Mouse (Mus musculus): ENCODE results near the gene Fam178b. TPM values are rescaled to one million over a fixed set of nuclear protein-coding genes. Genes with fewer than 3 reads are reported as not detected.

The Fam178b gene
- total RNA-seq, 2 experiments from 2014 or later: not detected

- ATAC-seq (replicated peaks; ENCODE audit: low FRiP score, low TSS enrichment, poor library complexity, severe bottlenecking): no peak
These were observed 110.8 kb downstream of the Fam178b start for GRCm38 (mm10) chr1:36572140-36572700.

- ATAC-seq (replicated peaks; ENCODE audit: low FRiP score, low TSS enrichment, poor library complexity, severe bottlenecking): no peak
These were observed 111.4 kb downstream of the Fam178b start for GRCm38 (mm10) chr1:36571627-36572026.

DNA sequence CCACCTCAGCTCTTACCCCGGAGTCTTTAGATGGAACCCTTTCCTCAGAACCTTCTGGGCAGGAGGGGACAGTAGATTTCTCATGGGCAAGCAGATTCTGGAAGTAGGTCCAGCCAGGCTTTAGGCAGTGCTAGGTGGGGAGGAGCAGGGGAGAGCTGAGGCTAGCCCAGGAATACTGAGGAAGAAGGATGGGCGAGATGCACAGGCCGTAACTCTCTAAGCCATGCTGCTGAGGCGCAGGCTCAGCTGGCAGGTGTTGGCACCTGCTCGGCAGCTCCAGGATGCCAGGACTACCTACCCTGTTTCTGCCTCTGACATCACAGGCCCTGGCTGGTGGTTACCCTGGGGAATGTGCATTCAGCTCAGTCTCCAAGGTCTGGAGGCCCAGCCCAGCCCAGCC is 112.7 kb downstream of the Fam178b start:
- no peak for ATAC-seq (replicated peaks; ENCODE audit: low FRiP score, low TSS enrichment, poor library complexity, severe bottlenecking)

GRCm38 (mm10) chr1:36569694-36570276 is 113.2 kb downstream of the Fam178b start:
- no peak for ATAC-seq (replicated peaks; ENCODE audit: low FRiP score, low TSS enrichment, poor library complexity, severe bottlenecking)

- no peak for ATAC-seq (replicated peaks; ENCODE audit: low FRiP score, low TSS enrichment, poor library complexity, severe bottlenecking)
These were observed 114.2 kb downstream of the Fam178b start for GRCm38 (mm10) chr1:36568776-36569175.

GRCm38 (mm10) chr1:36567818-36568603 is 115.0 kb downstream of the Fam178b start:
- no peak for ATAC-seq (replicated peaks; ENCODE audit: low FRiP score, low TSS enrichment, poor library complexity, severe bottlenecking)

GRCm38 (mm10) chr1:36566425-36566824 is 116.6 kb downstream of the Fam178b start:
- no peak for ATAC-seq (replicated peaks; ENCODE audit: low FRiP score, low TSS enrichment, poor library complexity, severe bottlenecking)

DNA sequence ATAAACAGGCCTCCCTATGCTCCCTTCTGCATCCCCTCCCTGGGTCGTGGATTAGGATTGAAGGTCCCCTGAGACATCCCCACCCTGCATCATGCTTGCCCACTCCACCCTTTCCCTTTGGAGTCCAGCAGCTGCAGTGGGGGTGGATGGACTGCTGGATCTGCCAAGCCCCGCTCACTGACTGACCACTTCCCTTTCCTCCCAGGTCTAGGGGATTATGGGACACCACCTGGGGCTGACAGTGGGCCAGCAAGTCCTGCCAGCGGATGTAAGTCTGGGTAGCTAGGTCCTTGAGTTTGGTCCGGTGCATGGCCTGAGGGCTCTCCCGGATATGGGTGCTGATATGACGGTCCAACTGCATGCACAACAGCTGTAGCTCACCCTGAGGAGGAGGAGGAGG is 118.9 kb downstream of the Fam178b start:
- ATAC-seq (replicated peaks; ENCODE audit: low FRiP score, low TSS enrichment, poor library complexity, severe bottlenecking): no peak

GRCm38 (mm10) chr1:36563632-36564031 is 119.4 kb downstream of the Fam178b start:
- no peak for ATAC-seq (replicated peaks; ENCODE audit: low FRiP score, low TSS enrichment, poor library complexity, severe bottlenecking)

- ATAC-seq (replicated peaks; ENCODE audit: low FRiP score, low TSS enrichment, poor library complexity, severe bottlenecking): no peak
These were observed 119.8 kb downstream of the Fam178b start for GRCm38 (mm10) chr1:36563197-36563596.

DNA sequence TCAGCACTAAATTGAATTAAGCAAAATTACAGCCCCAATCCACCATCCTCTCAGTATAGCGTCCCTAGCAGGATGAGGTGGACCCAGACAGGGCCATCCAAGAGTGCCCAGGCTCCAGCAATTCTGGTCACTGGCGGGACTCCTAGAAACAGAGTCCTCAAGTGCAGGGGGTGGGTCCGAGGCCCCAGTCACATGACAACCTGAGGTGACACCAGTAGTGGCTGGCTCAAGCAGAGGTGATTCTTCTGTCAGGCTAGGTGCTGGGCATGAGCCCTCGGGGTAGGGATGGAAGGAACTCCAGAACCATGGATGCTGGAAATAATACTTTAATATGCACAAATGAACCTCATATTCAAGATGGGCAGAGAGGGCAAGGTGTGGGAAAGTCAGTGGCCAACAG is 120.6 kb downstream of the Fam178b start:
- ATAC-seq (replicated peaks; ENCODE audit: low FRiP score, low TSS enrichment, poor library complexity, severe bottlenecking): no peak

DNA sequence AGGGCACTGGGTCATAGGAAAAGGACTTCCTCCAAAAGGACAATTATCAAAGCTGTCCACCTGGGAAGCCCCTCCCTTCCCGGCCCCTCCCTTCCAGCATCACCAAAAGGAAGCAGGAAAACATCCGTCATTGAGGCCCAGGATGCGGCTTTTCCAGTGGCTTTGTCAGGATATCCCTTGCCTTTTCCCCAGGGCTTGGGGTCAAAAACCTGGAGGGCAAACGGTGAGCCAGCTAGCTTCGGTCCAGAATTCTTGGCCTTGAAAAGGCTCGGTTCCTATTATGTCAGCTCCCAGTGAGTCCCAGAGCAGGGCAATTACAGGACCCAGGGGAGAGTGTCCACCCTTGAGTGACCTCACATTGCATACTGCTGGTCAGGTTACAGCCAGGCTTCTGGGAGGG is 122.1 kb downstream of the Fam178b start:
- no peak for ATAC-seq (replicated peaks; ENCODE audit: low FRiP score, low TSS enrichment, poor library complexity, severe bottlenecking)

DNA sequence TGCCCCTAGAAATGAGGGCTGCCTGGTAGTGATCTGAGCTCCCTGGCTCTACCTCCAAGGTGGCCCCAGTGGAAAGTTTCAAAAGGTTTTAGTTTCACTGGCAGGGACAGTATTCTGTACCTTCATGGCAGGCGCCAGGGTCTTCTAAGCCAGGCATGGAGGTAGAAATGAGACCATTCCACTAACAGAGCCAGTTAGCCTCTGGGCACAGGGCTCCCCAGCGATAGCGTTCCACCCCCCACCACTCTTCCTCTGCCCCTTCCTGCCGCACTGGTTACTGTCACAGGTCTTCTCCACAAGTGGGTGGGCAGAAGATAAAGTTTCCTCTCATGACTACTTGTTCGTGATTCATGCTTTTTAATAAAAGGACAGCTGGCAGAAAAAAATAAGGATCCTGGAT is 123.1 kb downstream of the Fam178b start:
- ATAC-seq (replicated peaks; ENCODE audit: low FRiP score, low TSS enrichment, poor library complexity, severe bottlenecking): no peak

DNA sequence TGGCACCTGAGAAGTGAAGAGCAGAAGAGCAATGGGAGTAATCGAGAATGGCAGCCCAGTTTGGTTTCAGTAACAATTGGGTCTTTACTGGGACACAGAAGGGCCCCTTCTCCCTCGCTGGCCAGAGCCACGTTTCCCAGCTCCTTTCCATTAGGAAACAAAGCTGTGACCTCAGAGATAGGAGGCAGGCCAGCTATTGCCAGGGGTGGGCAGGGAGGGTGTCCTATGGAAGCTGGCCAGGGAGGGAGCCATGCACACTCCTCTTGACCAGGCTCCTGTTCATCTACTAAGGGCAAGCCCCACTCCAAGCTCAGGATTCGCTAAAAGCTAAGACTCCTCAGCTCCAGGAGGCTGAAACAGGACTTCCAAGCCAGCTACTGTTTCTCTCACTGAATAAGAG is 123.7 kb downstream of the Fam178b start:
- ATAC-seq (replicated peaks; ENCODE audit: low FRiP score, low TSS enrichment, poor library complexity, severe bottlenecking): no peak

DNA sequence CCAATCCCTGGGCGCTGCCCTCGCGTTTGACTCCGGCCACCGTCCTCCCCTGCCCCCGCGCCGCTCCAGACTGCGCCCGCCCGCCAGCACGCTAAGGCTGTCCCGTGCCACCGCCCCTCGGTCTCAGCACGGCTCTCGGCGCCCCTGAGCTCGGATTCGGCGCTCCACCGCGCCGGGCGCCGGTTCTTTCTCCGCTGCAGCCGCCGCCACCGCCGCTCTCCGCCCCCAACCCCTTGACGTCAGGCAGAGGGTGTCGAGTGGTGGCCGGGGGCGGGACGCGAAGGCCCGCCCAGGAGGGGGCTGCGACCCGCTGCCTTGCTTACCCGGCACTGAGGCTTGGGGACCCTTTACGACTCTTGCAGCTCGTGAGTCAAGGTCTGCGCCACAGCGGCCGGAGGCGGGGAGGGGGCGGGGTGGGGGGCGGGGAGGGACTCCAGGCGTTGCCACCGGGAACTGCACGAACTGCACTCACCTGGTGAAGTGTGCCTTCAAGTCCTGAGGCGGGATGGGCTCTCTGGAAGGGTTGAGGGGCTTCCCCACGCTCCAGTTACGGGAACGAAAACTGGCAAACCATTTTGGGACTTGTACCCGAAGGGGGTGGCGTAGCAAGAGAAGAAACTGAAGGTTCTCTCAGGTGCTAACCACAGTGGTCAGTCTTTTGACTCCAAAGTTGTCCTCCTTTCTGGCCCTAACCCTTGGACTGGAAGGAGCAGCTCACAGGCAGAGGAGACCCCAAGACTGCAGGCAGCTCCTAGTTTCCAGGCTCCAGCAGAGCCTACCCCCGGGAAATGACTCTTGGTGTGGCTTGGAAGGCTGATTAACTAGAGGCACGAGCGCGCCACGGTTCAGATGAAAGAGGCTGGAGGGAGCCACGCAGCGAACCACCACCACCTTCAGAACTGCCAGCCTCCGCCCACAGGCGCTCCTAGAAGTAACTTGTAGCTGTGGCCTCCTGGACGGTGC is 124.7 kb downstream of the Fam178b start, which contains the start of gene Sema4c:
Gene Sema4c (minus strand): TSS at position 319 of the 963 bp plus-strand sequence.
- no peak for ATAC-seq (replicated peaks; ENCODE audit: low FRiP score, low TSS enrichment, poor library complexity, severe bottlenecking)

- ATAC-seq (replicated peaks; ENCODE audit: low FRiP score, low TSS enrichment, poor library complexity, severe bottlenecking): 0 out of 2 replicates have a peak, but pooled peaks have one; percentile 3
These were observed 125.4 kb downstream of the Fam178b start for GRCm38 (mm10) chr1:36557457-36558011.

DNA sequence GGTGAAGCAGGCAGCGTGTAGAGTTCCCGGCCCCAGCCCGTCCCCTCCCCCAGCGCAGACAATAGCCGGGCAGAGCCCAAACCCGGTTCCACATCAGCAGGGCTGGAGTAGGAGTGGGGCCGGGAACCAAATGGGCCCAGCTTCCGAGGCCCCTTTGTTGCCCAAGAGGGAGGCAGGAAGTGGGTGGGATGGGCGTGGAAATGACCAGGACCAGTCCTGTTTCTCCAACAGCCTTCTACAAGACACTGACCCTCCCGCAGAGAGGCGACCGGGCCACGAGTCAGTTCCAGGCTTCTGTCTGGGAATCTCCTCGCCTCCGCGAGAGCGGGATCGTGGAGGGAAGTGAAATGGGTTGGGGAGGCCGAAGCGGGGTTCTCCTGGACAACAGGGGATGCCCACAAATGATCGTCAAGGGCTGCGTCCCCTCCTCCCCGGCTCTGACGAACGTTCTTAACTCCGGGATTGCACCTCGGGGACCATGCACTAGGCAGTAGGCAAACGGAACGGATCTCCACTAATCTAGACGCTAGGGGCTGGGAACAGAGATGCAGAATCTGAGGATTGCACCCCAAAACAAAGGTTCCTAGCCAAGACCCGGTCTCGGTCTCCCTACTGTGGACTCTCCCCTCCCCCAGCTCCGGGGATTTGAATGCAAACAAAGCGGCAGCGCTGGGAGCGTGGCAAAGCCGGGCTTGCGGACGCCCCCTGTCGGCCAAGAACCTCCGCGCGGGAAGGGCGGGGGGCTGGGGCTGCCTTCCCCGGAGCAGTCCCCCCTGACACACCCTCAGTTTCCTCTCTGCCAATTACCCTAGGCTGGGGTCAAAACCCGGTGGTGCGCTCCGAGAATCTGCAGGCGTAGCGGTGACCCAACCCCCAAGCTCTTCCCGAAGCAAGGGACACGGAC is 126.2 kb downstream of the Fam178b start:
- ATAC-seq (replicated peaks; ENCODE audit: low FRiP score, low TSS enrichment, poor library complexity, severe bottlenecking): peak; percentile 42

- no peak for ATAC-seq (replicated peaks; ENCODE audit: low FRiP score, low TSS enrichment, poor library complexity, severe bottlenecking)
These were observed 127.1 kb downstream of the Fam178b start for GRCm38 (mm10) chr1:36555798-36556395.

Measured in megakaryocyte-erythroid progenitor cell, adult 5-6 weeks (primary cell).